Mouse (Mus musculus) cerebellum, adult 11 months (tissue): ENCODE data around the gene Gltpd2.

ENCODE experiments used
- DNase-seq: peaks from one replicate; pipeline ENCODE4 v3.0.0; 2022

Gltpd2 gene

GRCm38 (mm10) chr11:70566586-70566985, 47.6 kb downstream of the Gltpd2 start:
- no peak for DNase-seq
